In the genomic region with DNA sequence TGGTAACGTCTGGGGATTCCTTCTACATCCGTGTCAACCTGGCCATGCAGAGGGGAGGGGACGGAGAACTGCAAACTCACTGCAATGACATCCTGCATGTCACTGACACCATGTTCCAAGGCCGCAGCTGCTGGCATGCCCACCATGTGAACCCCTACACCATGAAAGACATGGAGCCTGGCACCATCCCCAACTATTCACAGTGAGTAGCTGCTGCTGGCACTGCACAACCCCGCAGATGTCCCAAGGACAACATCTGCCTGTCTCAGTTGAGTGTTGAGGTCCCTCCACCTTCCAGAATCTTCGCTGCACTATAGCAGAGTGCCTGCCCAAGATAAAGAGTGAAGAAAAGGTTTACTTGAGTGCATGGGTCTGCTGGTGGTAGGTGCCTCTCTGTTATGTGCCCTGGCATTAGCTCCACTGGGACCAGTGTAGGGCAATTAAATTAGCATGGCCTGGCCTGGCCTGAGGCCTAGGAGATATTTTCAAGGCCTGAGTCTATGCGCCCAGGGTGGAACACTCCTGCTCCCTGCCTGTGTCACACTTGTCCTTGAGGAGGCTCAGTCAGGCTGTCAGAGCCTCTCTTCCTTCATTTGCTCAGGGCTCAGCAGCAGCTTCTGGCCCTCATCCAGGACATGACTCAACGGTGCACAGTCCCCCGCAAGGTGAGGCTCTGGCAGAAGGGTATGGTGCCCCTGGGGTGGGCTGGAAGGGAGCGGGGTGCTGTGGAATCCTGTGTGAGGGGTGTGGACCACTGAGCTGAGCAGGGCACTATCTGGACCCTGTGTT, we compare ENCODE assay signal across 19 mouse cellular contexts. TPM values are rescaled to one million over a fixed set of nuclear protein-coding genes. Genes with fewer than 3 reads are reported as not detected.
DNase-seq lines count a peak whose midpoint lies in the region; ATAC-seq lines count a peak whose summit lies in the region.
"Had no signal": no experiment of that assay in that cellular context is flagged by ENCODE, and none has a peak within 500 bp of the region (broad histone marks: within the 10 kb centered on the region; RNA-seq: fewer than 3 reads in every experiment).

No protein-coding gene starts in this region.

- H3K36me3 ChIP-seq in heart, embryonic 13.5 days: no peaks in the 10 kb centered on the region
- no peaks in the 10 kb centered on the region for H3K36me3 ChIP-seq in limb, embryonic 13.5 days
- H3K36me3 ChIP-seq in limb, embryonic 10.5 days: no peaks in the 10 kb centered on the region
- H3K36me3 ChIP-seq in stomach, embryonic 15.5 days: no peaks in the 10 kb centered on the region
- no peaks in the 10 kb centered on the region for H3K36me3 ChIP-seq in forebrain, embryonic 10.5 days (replicated peaks)
- H3K36me3 ChIP-seq in forebrain, embryonic 14.5 days (ENCODE audit: control insufficient read depth, insufficient read depth, low read length): no peaks in the 10 kb centered on the region
- H3K36me3 ChIP-seq: limb, embryonic 12.5 days; neural tube, embryonic 13.5 days had no signal

- H3K9me3 ChIP-seq in heart, embryonic 13.5 days: no peaks in the 10 kb centered on the region
- no peaks in the 10 kb centered on the region for H3K9me3 ChIP-seq in limb, embryonic 13.5 days
- H3K9me3 ChIP-seq in limb, embryonic 10.5 days (replicated peaks): no peaks in the 10 kb centered on the region
- no peaks in the 10 kb centered on the region for H3K9me3 ChIP-seq in stomach, embryonic 15.5 days
- H3K9me3 ChIP-seq in forebrain, embryonic 10.5 days: no peaks in the 10 kb centered on the region
- H3K9me3 ChIP-seq in forebrain, embryonic 14.5 days (replicated peaks; ENCODE audit: control insufficient read depth, low read length): no peaks in the 10 kb centered on the region
- H3K9me3 ChIP-seq: limb, embryonic 12.5 days; neural tube, embryonic 13.5 days had no signal

- peak overlapping the region; percentile 39 for H3K27ac ChIP-seq in heart, embryonic 13.5 days (replicated peaks)
- H3K27ac ChIP-seq in limb, embryonic 13.5 days: no peak overlapping the region
- no peak overlapping the region for H3K27ac ChIP-seq in limb, embryonic 10.5 days
- H3K27ac ChIP-seq in stomach, embryonic 15.5 days: no peak overlapping the region
- no peak overlapping the region for H3K27ac ChIP-seq in forebrain, embryonic 10.5 days
- no peak overlapping the region for H3K27ac ChIP-seq in forebrain, embryonic 14.5 days (ENCODE audit: low read depth, low read length)
- H3K27ac ChIP-seq: gastrocnemius, adult 2 months; limb, embryonic 12.5 days; neural tube, embryonic 13.5 days had no signal

- no peak overlapping the region for H3K4me2 ChIP-seq in heart, embryonic 13.5 days
- no peak overlapping the region for H3K4me2 ChIP-seq in limb, embryonic 13.5 days (replicated peaks)
- H3K4me2 ChIP-seq in stomach, embryonic 15.5 days: no peak overlapping the region
- H3K4me2 ChIP-seq in forebrain, embryonic 14.5 days (ENCODE audit: low read length): no peak overlapping the region
- H3K4me2 ChIP-seq: limb, embryonic 12.5 days; neural tube, embryonic 13.5 days had no signal

- H3K4me1 ChIP-seq in heart, embryonic 13.5 days: peaks cover 23% of the 10 kb centered on the region
- H3K4me1 ChIP-seq in limb, embryonic 13.5 days: no peaks in the 10 kb centered on the region
- peaks cover 5% of the 10 kb centered on the region; the same call in 1 of the 2 replicates for H3K4me1 ChIP-seq in limb, embryonic 10.5 days
- H3K4me1 ChIP-seq in stomach, embryonic 15.5 days: no peaks in the 10 kb centered on the region
- 0 out of 2 replicates have a peak, but pooled peaks cover 4% of the 10 kb centered on the region for H3K4me1 ChIP-seq in forebrain, embryonic 10.5 days
- H3K4me1 ChIP-seq in forebrain, embryonic 14.5 days (ENCODE audit: control insufficient read depth, insufficient read depth, low read length): no peaks in the 10 kb centered on the region
- H3K4me1 ChIP-seq: limb, embryonic 12.5 days; neural tube, embryonic 13.5 days had no signal

- no peak for ATAC-seq in heart, embryonic 13.5 days (ENCODE audit: extremely low read depth, insufficient number of reproducible peaks, low FRiP score, low TSS enrichment)
- no peak for ATAC-seq in limb, embryonic 13.5 days (ENCODE audit: low FRiP score, low read depth)
- ATAC-seq in stomach, embryonic 15.5 days (ENCODE audit: insufficient read depth, low FRiP score, low read depth): peak; percentile 60; the same call in 1 of the 2 replicates
- no peak for ATAC-seq in forebrain, embryonic 14.5 days
- ATAC-seq: forebrain, embryonic 16.5 days; midbrain, embryonic 16.5 days had no signal

- no peak overlapping the region for H3K4me3 ChIP-seq in heart, embryonic 13.5 days
- H3K4me3 ChIP-seq in limb, embryonic 13.5 days: no peak overlapping the region
- no peak overlapping the region for H3K4me3 ChIP-seq in limb, embryonic 10.5 days
- H3K4me3 ChIP-seq in stomach, embryonic 15.5 days (replicated peaks): no peak overlapping the region
- H3K4me3 ChIP-seq in forebrain, embryonic 10.5 days: no peak overlapping the region
- H3K4me3 ChIP-seq in forebrain, embryonic 14.5 days (ENCODE audit: low read depth, low read length): no peak overlapping the region
- H3K4me3 ChIP-seq: gastrocnemius, adult 2 months; limb, embryonic 12.5 days; neural tube, embryonic 13.5 days had no signal

- intact Hi-C loops in heart, postnatal 36 days (cut with DNase I): loop anchor here (1.0 to 5.0 kb wide), 3 partner anchors 25 to 154 kb away; partner anchors contain the start of gene Endov

- no peak for DNase-seq in heart, postnatal 36 days
- DNase-seq in limb, embryonic 10.5 days (ENCODE audit: low spot score): no peak
- DNase-seq in adrenal gland, adult 18-20 months (ENCODE audit: low spot score in 2 of 2): peak; percentile 63 to 72
- no peak for DNase-seq in forebrain, embryonic 10.5 days (ENCODE audit: extremely low spot score, low spot score)
- DNase-seq in forebrain, embryonic 14.5 days (ENCODE audit: low spot score): no peak
- DNase-seq: cerebellum, adult 18-20 months; gastrocnemius, adult 2 months; kidney, adult 2 months; kidney, postnatal 4 days; lung, adult 2 months had no signal

- peak overlapping the region; percentile 40 for H3K9ac ChIP-seq in heart, embryonic 13.5 days
- 0 out of 2 replicates have a peak overlapping the region, but pooled peaks have one; percentile 19 for H3K9ac ChIP-seq in limb, embryonic 13.5 days
- H3K9ac ChIP-seq in stomach, embryonic 15.5 days: no peak overlapping the region
- no peak overlapping the region for H3K9ac ChIP-seq in forebrain, embryonic 14.5 days (ENCODE audit: low read length)
- H3K9ac ChIP-seq: limb, embryonic 12.5 days; neural tube, embryonic 13.5 days had no signal

- peaks cover 6% of the 10 kb centered on the region; the same call in 1 of the 2 replicates for H3K27me3 ChIP-seq in heart, embryonic 13.5 days (replicated peaks)
- 0 out of 2 replicates have a peak, but pooled peaks cover 6% of the 10 kb centered on the region for H3K27me3 ChIP-seq in limb, embryonic 13.5 days
- H3K27me3 ChIP-seq in limb, embryonic 10.5 days (ENCODE audit: low read depth, poor library complexity, severe bottlenecking): peaks cover 5% of the 10 kb centered on the region
- H3K27me3 ChIP-seq in stomach, embryonic 15.5 days (replicated peaks): no peaks in the 10 kb centered on the region
- H3K27me3 ChIP-seq in forebrain, embryonic 10.5 days (ENCODE audit: poor library complexity, severe bottlenecking): 0 out of 2 replicates have a peak, but pooled peaks cover 7% of the 10 kb centered on the region
- H3K27me3 ChIP-seq in forebrain, embryonic 14.5 days (replicated peaks; ENCODE audit: control insufficient read depth, insufficient read depth, low read length): no peaks in the 10 kb centered on the region
- H3K27me3 ChIP-seq: neural tube, embryonic 13.5 days had no signal

- WGBS in heart, embryonic 13.5 days: 66% methylated on average over 10 of the region's 10 CpGs
- WGBS in limb, embryonic 13.5 days: 83% methylated on average over 10 of the region's 10 CpGs
- WGBS in limb, embryonic 10.5 days: 88% methylated on average over 10 of the region's 10 CpGs
- WGBS in stomach, embryonic 15.5 days: 76% methylated on average over 10 of the region's 10 CpGs
- WGBS in forebrain, embryonic 10.5 days: 87% methylated on average over 10 of the region's 10 CpGs
- WGBS in forebrain, embryonic 14.5 days: 77% methylated on average over 10 of the region's 10 CpGs

RNA-seq across cellular contexts. Expression of gene Sgsh, which starts 16.9 kb away (rescaled TPM):
- 5.7 and 6.9 TPM in 2 replicates for polyA plus RNA-seq in heart, embryonic 13.5 days (2015; fragmentation: Nextera tagmentation; extraction: Ambion mirVana)
- total RNA-seq in heart, postnatal 36 days (2021): 1 to 10 TPM; 4.9 to 5.3 TPM
- polyA plus RNA-seq in limb, embryonic 13.5 days (2015; fragmentation: Nextera tagmentation; extraction: Ambion mirVana): 7.4 and 8.8 TPM in 2 replicates
- polyA plus RNA-seq in limb, embryonic 10.5 days (2016; fragmentation: Nextera tagmentation; extraction: Ambion mirVana): 6.5 and 8.1 TPM in 2 replicates
- 10 to 100 TPM; 11.5 to 17.0 TPM for total RNA-seq in adrenal gland, adult 18-20 months (2021)
- polyA plus RNA-seq in stomach, embryonic 15.5 days (2015; fragmentation: Nextera tagmentation; extraction: Ambion mirVana): 8.2 and 8.3 TPM in 2 replicates
- 7.5 and 7.9 TPM in 2 replicates for polyA plus RNA-seq in forebrain, embryonic 10.5 days (2016; fragmentation: Nextera tagmentation; extraction: Ambion mirVana)
- polyA plus RNA-seq in forebrain, embryonic 14.5 days (2014; fragmentation: Nextera tagmentation; extraction: Ambion mirVana): 2.7 TPM in 2 replicates

RNA-seq across cellular contexts. Expression of gene Slc26a11, which starts 16.9 kb away (rescaled TPM):
- 9.3 and 10.4 TPM in 2 replicates for polyA plus RNA-seq in heart, embryonic 13.5 days (2015; fragmentation: Nextera tagmentation; extraction: Ambion mirVana)
- total RNA-seq in heart, postnatal 36 days (2021): 1 to 10 TPM; 3.7 to 4.3 TPM
- polyA plus RNA-seq in limb, embryonic 13.5 days (2015; fragmentation: Nextera tagmentation; extraction: Ambion mirVana): 11.8 and 12.4 TPM in 2 replicates
- polyA plus RNA-seq in limb, embryonic 10.5 days (2016; fragmentation: Nextera tagmentation; extraction: Ambion mirVana): 8.9 and 9.4 TPM in 2 replicates
- 1 to 10 TPM; 4.8 to 4.9 TPM for total RNA-seq in adrenal gland, adult 18-20 months (2021)
- polyA plus RNA-seq in stomach, embryonic 15.5 days (2015; fragmentation: Nextera tagmentation; extraction: Ambion mirVana): 9.2 and 9.9 TPM in 2 replicates
- 9.6 and 10.6 TPM in 2 replicates for polyA plus RNA-seq in forebrain, embryonic 10.5 days (2016; fragmentation: Nextera tagmentation; extraction: Ambion mirVana)
- 2.5 and 3.8 TPM in 2 replicates for polyA plus RNA-seq in forebrain, embryonic 14.5 days (2014; fragmentation: Nextera tagmentation; extraction: Ambion mirVana)

RNA-seq across cellular contexts. Expression of gene Card14, which starts 30.9 kb away (rescaled TPM):
- polyA plus RNA-seq in heart, embryonic 13.5 days (2015; fragmentation: Nextera tagmentation; extraction: Ambion mirVana): 0.36 and 0.37 TPM in 2 replicates
- total RNA-seq in heart, postnatal 36 days (2021): under 1 TPM; 0.06 to 0.16 TPM
- polyA plus RNA-seq in limb, embryonic 13.5 days (2015; fragmentation: Nextera tagmentation; extraction: Ambion mirVana): 0.42 and 0.88 TPM in 2 replicates
- polyA plus RNA-seq in limb, embryonic 10.5 days (2016; fragmentation: Nextera tagmentation; extraction: Ambion mirVana): 0.08 and 0.30 TPM in 2 replicates
- under 1 TPM in 1 of 2 experiments, not detected in 1; 0.19 TPM for total RNA-seq in adrenal gland, adult 18-20 months (2021)
- 1.8 and 2.0 TPM in 2 replicates for polyA plus RNA-seq in stomach, embryonic 15.5 days (2015; fragmentation: Nextera tagmentation; extraction: Ambion mirVana)
- 0.04 TPM in 1 of 2 replicates, not detected in the other for polyA plus RNA-seq in forebrain, embryonic 10.5 days (2016; fragmentation: Nextera tagmentation; extraction: Ambion mirVana)
- 0.09 and 0.15 TPM in 2 replicates for polyA plus RNA-seq in forebrain, embryonic 14.5 days (2014; fragmentation: Nextera tagmentation; extraction: Ambion mirVana)
- total RNA-seq: hematopoietic stem cell, adult 5-6 weeks; megakaryocyte progenitor cell, adult 5-6 weeks had no signal

RNA-seq across cellular contexts. Expression of gene Eif4a3, which starts 38.6 kb away (rescaled TPM):
- 281 and 304 TPM in 2 replicates for polyA plus RNA-seq in heart, embryonic 13.5 days (2015; fragmentation: Nextera tagmentation; extraction: Ambion mirVana)
- 10 to 100 TPM; 64.4 to 72.8 TPM for total RNA-seq in heart, postnatal 36 days (2021)
- 386 and 387 TPM in 2 replicates for polyA plus RNA-seq in limb, embryonic 13.5 days (2015; fragmentation: Nextera tagmentation; extraction: Ambion mirVana)
- 503 and 564 TPM in 2 replicates for polyA plus RNA-seq in limb, embryonic 10.5 days (2016; fragmentation: Nextera tagmentation; extraction: Ambion mirVana)
- 100 to 1,000 TPM; 130 to 134 TPM for total RNA-seq in adrenal gland, adult 18-20 months (2021)
- polyA plus RNA-seq in stomach, embryonic 15.5 days (2015; fragmentation: Nextera tagmentation; extraction: Ambion mirVana): 299 and 315 TPM in 2 replicates
- 511 and 516 TPM in 2 replicates for polyA plus RNA-seq in forebrain, embryonic 10.5 days (2016; fragmentation: Nextera tagmentation; extraction: Ambion mirVana)
- 293 and 315 TPM in 2 replicates for polyA plus RNA-seq in forebrain, embryonic 14.5 days (2014; fragmentation: Nextera tagmentation; extraction: Ambion mirVana)

RNA-seq across cellular contexts. Expression of gene Rnf213, which starts 54.4 kb away (rescaled TPM):
- 5.5 and 6.8 TPM in 2 replicates for polyA plus RNA-seq in heart, embryonic 13.5 days (2015; fragmentation: Nextera tagmentation; extraction: Ambion mirVana)
- total RNA-seq in heart, postnatal 36 days (2021): 10 to 100 TPM; 15.1 to 20.1 TPM
- polyA plus RNA-seq in limb, embryonic 13.5 days (2015; fragmentation: Nextera tagmentation; extraction: Ambion mirVana): 3.2 and 3.5 TPM in 2 replicates
- polyA plus RNA-seq in limb, embryonic 10.5 days (2016; fragmentation: Nextera tagmentation; extraction: Ambion mirVana): 1.8 and 2.4 TPM in 2 replicates
- 10 to 100 TPM; 19.1 to 20.6 TPM for total RNA-seq in adrenal gland, adult 18-20 months (2021)
- 7.3 and 7.6 TPM in 2 replicates for polyA plus RNA-seq in stomach, embryonic 15.5 days (2015; fragmentation: Nextera tagmentation; extraction: Ambion mirVana)
- polyA plus RNA-seq in forebrain, embryonic 10.5 days (2016; fragmentation: Nextera tagmentation; extraction: Ambion mirVana): 1.4 and 1.5 TPM in 2 replicates
- 1.3 and 1.5 TPM in 2 replicates for polyA plus RNA-seq in forebrain, embryonic 14.5 days (2014; fragmentation: Nextera tagmentation; extraction: Ambion mirVana)

Comparison
In these comparisons a context has a peak if more than half of its experiments do, and no peak if none do; other contexts are left out.
1. H3K9ac ChIP-seq: peak in heart, embryonic 13.5 days (single experiment) and limb, embryonic 13.5 days (single experiment); none in stomach, embryonic 15.5 days (single experiment) and forebrain, embryonic 14.5 days (single experiment).
2. DNase-seq: peak in adrenal gland, adult 18-20 months (2 of 2); none in heart, postnatal 36 days (0 of 2), limb, embryonic 10.5 days (single experiment), forebrain, embryonic 10.5 days (single experiment) and forebrain, embryonic 14.5 days (single experiment).